Mouse (Mus musculus) CH12.LX (cell line): ENCODE measurements around the gene Spink2.

ENCODE experiments used
- POLR2A ChIP-seq: IDR thresholded peaks from 2 replicates; pipeline ENCODE4 v1.6.1; 2011; ENCODE audit warnings: low read depth, mild to moderate bottlenecking, improper control_type of control experiment, low read length
- ZC3H11A ChIP-seq: IDR thresholded peaks from 2 replicates; pipeline ENCODE4 v1.6.1; 2012; ENCODE audit warnings: low read depth, mild to moderate bottlenecking, inconsistent platforms, low read length, improper control_type of control experiment

DNA sequence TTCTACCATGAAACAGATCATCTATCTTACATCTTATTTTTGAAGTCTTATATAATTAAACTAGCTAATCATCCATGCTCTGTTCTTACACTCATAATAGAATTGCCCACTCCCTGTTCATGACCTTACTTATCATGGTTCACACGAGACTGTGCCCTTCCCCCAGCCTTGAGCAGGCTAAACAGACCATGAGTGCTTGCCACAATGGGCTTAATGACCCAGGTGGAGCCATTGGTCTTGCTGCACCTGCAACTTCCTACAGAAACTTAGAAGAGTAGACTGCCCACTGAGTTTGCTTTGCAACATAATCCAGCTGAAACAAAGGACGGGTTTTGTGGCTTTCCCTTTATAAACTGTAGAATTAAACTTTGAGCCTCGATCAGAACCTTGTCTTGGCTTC is 22.5 kb downstream of the Spink2 start:
- TF ChIP-seq ZC3H11A (no peak), POLR2A (no peak)
